Mouse (Mus musculus) layer of hippocampus, postnatal 10 days (tissue): ENCODE results near the gene Lhfp. TPM values are rescaled to one million over a fixed set of nuclear protein-coding genes. Genes with fewer than 3 reads are reported as not detected.

ENCODE experiments used
- DNase-seq, 2 experiments: peaks; one replicate each; pipeline ENCODE4 v3.0.0; 2021; ENCODE audit warnings: low spot score in 2 of 2
- total RNA-seq, 2 experiments: library from RNA; stranded (reverse); gene quantifications; 2 replicates each; pipeline ENCODE4 v1.2.3; 2021

Lhfp gene
- total RNA-seq, 2 experiments from 2014 or later: 21.4 to 23.8 TPM

GRCm38 (mm10) chr3:53310093-53310492 lies 268.8 kb downstream of the Lhfp start:
- DNase-seq: no peak

GRCm38 (mm10) chr3:53310615-53311014 lies 269.3 kb downstream of the Lhfp start:
- no peak for DNase-seq

Other genes starting within 250 kb of the Lhfp start
- 10 to 100 TPM; 31.2 to 31.4 TPM for gene Cog6, start 24.3 kb upstream of the Lhfp start, total RNA-seq